Mouse (Mus musculus) MEL (cell line): ENCODE data around the gene Il4ra. TPM values are rescaled to one million over a fixed set of nuclear protein-coding genes. Genes with fewer than 3 reads are reported as not detected.

Source experiments
- DNase-seq: peaks from one replicate; pipeline ENCODE4 v3.0.0; 2011; ENCODE audit warnings: low read depth, low spot score
- H3K27ac ChIP-seq: 2 replicates; pipeline ENCODE4 v1.5.1; 2012; ENCODE audit warnings: low read depth, mild to moderate bottlenecking, control low read depth, low read length, moderate library complexity; ENCODE audit not compliant: control insufficient read depth
- H3K27me3 ChIP-seq, 2 experiments: fragments of 150-350 bp in 1 of 2; sonication (generic) in 1 of 2; 2 replicates each; pipeline ENCODE4 v1.6.1; 2012; ENCODE audit warnings: low read length in 2 of 2, mild to moderate bottlenecking in 2 of 2, improper control_type of control experiment in 1 of 2, moderate library complexity in 1 of 2; ENCODE audit not compliant: insufficient read depth in 2 of 2, control insufficient read depth in 1 of 2
- H3K36me3 ChIP-seq, 2 experiments: 2 replicates each; pipeline ENCODE4 v1.6.1; 2012 to 2014; ENCODE audit warnings: low read length in 2 of 2, improper control_type of control experiment in 1 of 2, inconsistent platforms in 1 of 2, mild to moderate bottlenecking in 1 of 2; ENCODE audit not compliant: insufficient read depth in 2 of 2, control insufficient read depth in 1 of 2
- H3K4me1 ChIP-seq, 2 experiments: fragments of 150-350 bp in 1 of 2; sonication (generic) in 1 of 2; 2 replicates each; pipeline ENCODE4 v1.6.1; 2012; ENCODE audit warnings: low read length in 2 of 2, improper control_type of control experiment in 1 of 2, mild to moderate bottlenecking in 1 of 2; ENCODE audit not compliant: insufficient read depth in 2 of 2, control insufficient read depth in 1 of 2
- H3K4me3 ChIP-seq, 2 experiments: fragments of 150-350 bp in 1 of 2; sonication (generic) in 1 of 2; 2 replicates each; pipeline ENCODE4 v1.5.1; 2012; ENCODE audit warnings: low read depth in 2 of 2, low read length in 2 of 2, mild to moderate bottlenecking in 2 of 2, moderate library complexity in 2 of 2, control low read depth in 1 of 2, improper control_type of control experiment in 1 of 2; ENCODE audit not compliant: control insufficient read depth in 1 of 2, insufficient read depth in 1 of 2
- H3K79me2 ChIP-seq: 2 replicates; pipeline ENCODE4 v1.6.1; 2012; ENCODE audit warnings: mild to moderate bottlenecking, low read length, moderate library complexity; ENCODE audit not compliant: control insufficient read depth, poor library complexity, insufficient read depth
- H3K9ac ChIP-seq: 2 replicates; pipeline ENCODE4 v1.6.1; 2012; ENCODE audit warnings: low read depth, mild to moderate bottlenecking, control low read depth, low read length, moderate library complexity; ENCODE audit not compliant: control insufficient read depth, poor library complexity, severe bottlenecking
- H3K9me3 ChIP-seq: fragments of 150-350 bp; sonication (generic); replicated peaks from 2 replicates; pipeline ENCODE4 v1.6.1; 2012; ENCODE audit warnings: mild to moderate bottlenecking, low read length, improper control_type of control experiment, moderate library complexity; ENCODE audit not compliant: insufficient read depth
- BHLHE40 ChIP-seq: IDR thresholded peaks from 2 replicates; pipeline ENCODE4 v1.6.1; 2012; ENCODE audit warnings: low read depth, mild to moderate bottlenecking, inconsistent platforms, low read length, improper control_type of control experiment, borderline replicate concordance
- CHD1 ChIP-seq: IDR thresholded peaks from 2 replicates; pipeline ENCODE4 v1.6.1; 2012; ENCODE audit warnings: low read depth, mild to moderate bottlenecking, inconsistent platforms, low read length, improper control_type of control experiment
- CHD2 ChIP-seq: IDR thresholded peaks from 2 replicates; pipeline ENCODE4 v1.6.1; 2011; ENCODE audit warnings: low read length, improper control_type of control experiment
- CTCF ChIP-seq, 3 experiments: IDR thresholded peaks in 2 of 3; conservative IDR thresholded peaks in 1 of 3; 2 replicates each; pipeline ENCODE4 v1.5.1; 2011 to 2012; ENCODE audit warnings: low read length in 3 of 3, low read depth in 2 of 3, mild to moderate bottlenecking in 2 of 3, improper control_type of control experiment in 1 of 3, inconsistent platforms in 1 of 3, mixed read lengths in 1 of 3, moderate library complexity in 1 of 3; ENCODE audit not compliant: control insufficient read depth in 1 of 3, insufficient read depth in 1 of 3, poor library complexity in 1 of 3, severe bottlenecking in 1 of 3
- E2F4 ChIP-seq: IDR thresholded peaks from 2 replicates; pipeline ENCODE4 v1.6.1; 2011; ENCODE audit warnings: low read depth, low read length, improper control_type of control experiment, borderline replicate concordance
- ELF1 ChIP-seq: IDR thresholded peaks from 2 replicates; pipeline ENCODE4 v1.6.1; 2014; ENCODE audit warnings: low read depth, mild to moderate bottlenecking, inconsistent platforms, low read length, improper control_type of control experiment, moderate library complexity
- EP300 ChIP-seq, 2 experiments: IDR thresholded peaks; 2 replicates each; pipeline ENCODE4 v1.6.1; 2011; ENCODE audit warnings: improper control_type of control experiment in 2 of 2, low read length in 2 of 2, low read depth in 1 of 2, mild to moderate bottlenecking in 1 of 2
- ETS1 ChIP-seq: IDR thresholded peaks from 2 replicates; pipeline ENCODE4 v1.6.1; 2012; ENCODE audit warnings: low read depth, mild to moderate bottlenecking, inconsistent platforms, low read length, improper control_type of control experiment, moderate library complexity
- GABPA ChIP-seq: IDR thresholded peaks from 2 replicates; pipeline ENCODE4 v1.6.1; 2012; ENCODE audit warnings: low read depth, mild to moderate bottlenecking, inconsistent platforms, low read length, improper control_type of control experiment, moderate library complexity
- GATA1 ChIP-seq: IDR thresholded peaks from 2 replicates; pipeline ENCODE4 v1.6.1; 2011; ENCODE audit warnings: low read depth, low read length, improper control_type of control experiment
- HCFC1 ChIP-seq: IDR thresholded peaks from 2 replicates; pipeline ENCODE4 v1.6.1; 2012; ENCODE audit warnings: low read depth, mild to moderate bottlenecking, inconsistent platforms, low read length, improper control_type of control experiment, moderate library complexity
- JUND ChIP-seq: IDR thresholded peaks from 2 replicates; pipeline ENCODE4 v1.6.1; 2011; ENCODE audit warnings: low read depth, mild to moderate bottlenecking, improper control_type of control experiment, low read length
- KAT2A ChIP-seq: conservative IDR thresholded peaks from 2 replicates; pipeline ENCODE4 v1.6.1; 2012; ENCODE audit warnings: low read depth, low read length, improper control_type of control experiment, inconsistent platforms
- MAFK ChIP-seq: IDR thresholded peaks from 2 replicates; pipeline ENCODE4 v1.6.1; 2011; ENCODE audit warnings: low read depth, mild to moderate bottlenecking, low read length, improper control_type of control experiment, borderline replicate concordance
- MAX ChIP-seq: IDR thresholded peaks from 2 replicates; pipeline ENCODE4 v1.6.1; 2011; ENCODE audit warnings: low read length, improper control_type of control experiment
- MAZ ChIP-seq: IDR thresholded peaks from 2 replicates; pipeline ENCODE4 v1.6.1; 2012; ENCODE audit warnings: low read depth, mild to moderate bottlenecking, inconsistent platforms, low read length, improper control_type of control experiment
- MEF2A ChIP-seq: IDR thresholded peaks from 2 replicates; pipeline ENCODE4 v1.6.1; 2014; ENCODE audit warnings: low read depth, mild to moderate bottlenecking, inconsistent platforms, low read length, improper control_type of control experiment; ENCODE audit not compliant: poor library complexity, insufficient replicate concordance, severe bottlenecking; ENCODE audit errors: extremely low read depth
- MXI1 ChIP-seq: IDR thresholded peaks from 2 replicates; pipeline ENCODE4 v1.6.1; 2011; ENCODE audit warnings: mild to moderate bottlenecking, low read depth, low read length, improper control_type of control experiment
- MYB ChIP-seq: IDR thresholded peaks from 2 replicates; pipeline ENCODE4 v1.6.1; 2011; ENCODE audit warnings: mild to moderate bottlenecking, low read depth, low read length, improper control_type of control experiment
- MYC ChIP-seq: IDR thresholded peaks from 2 replicates; pipeline ENCODE4 v1.6.1; 2011; ENCODE audit warnings: low read depth, mild to moderate bottlenecking, low read length, improper control_type of control experiment, moderate library complexity
- NELFE ChIP-seq: IDR thresholded peaks from 2 replicates; pipeline ENCODE4 v1.6.1; 2011; ENCODE audit warnings: low read depth, low read length, improper control_type of control experiment
- NRF1 ChIP-seq: IDR thresholded peaks from 2 replicates; pipeline ENCODE4 v1.6.1; 2014; ENCODE audit warnings: low read depth, mild to moderate bottlenecking, inconsistent platforms, low read length, improper control_type of control experiment, moderate library complexity; ENCODE audit not compliant: poor library complexity, insufficient read depth, severe bottlenecking
- POLR2A ChIP-seq, 2 experiments: IDR thresholded peaks; 2 replicates each; pipeline ENCODE4 v1.6.1; 2011 to 2012; ENCODE audit warnings: low read length in 2 of 2, mild to moderate bottlenecking in 2 of 2, control low read depth in 1 of 2, improper control_type of control experiment in 1 of 2, low read depth in 1 of 2, moderate library complexity in 1 of 2; ENCODE audit not compliant: control insufficient read depth in 1 of 2, insufficient read depth in 1 of 2, poor library complexity in 1 of 2
- POLR2AphosphoS2 ChIP-seq: IDR thresholded peaks from 2 replicates; pipeline ENCODE4 v1.6.1; 2011; ENCODE audit warnings: low read length, improper control_type of control experiment
- POLR2AphosphoS5 ChIP-seq: IDR thresholded peaks from 2 replicates; pipeline ENCODE4 v1.6.1; 2012; ENCODE audit warnings: low read depth, borderline replicate concordance, mild to moderate bottlenecking, inconsistent platforms, low read length, moderate library complexity, mixed read lengths
- RAD21 ChIP-seq: IDR thresholded peaks from 2 replicates; pipeline ENCODE4 v1.6.1; 2011; ENCODE audit warnings: mild to moderate bottlenecking, low read depth, low read length, improper control_type of control experiment
- RCOR1 ChIP-seq: IDR thresholded peaks from 2 replicates; pipeline ENCODE4 v1.6.1; 2012; ENCODE audit warnings: low read depth, mild to moderate bottlenecking, inconsistent platforms, low read length, improper control_type of control experiment
- SIN3A ChIP-seq: IDR thresholded peaks from 2 replicates; pipeline ENCODE4 v1.6.1; 2012; ENCODE audit warnings: low read length, improper control_type of control experiment, inconsistent platforms
- SMC3 ChIP-seq: IDR thresholded peaks from 2 replicates; pipeline ENCODE4 v1.6.1; 2011; ENCODE audit warnings: low read depth, low read length, improper control_type of control experiment
- TAL1 ChIP-seq: IDR thresholded peaks from 2 replicates; pipeline ENCODE4 v1.6.1; 2012; ENCODE audit warnings: mild to moderate bottlenecking, inconsistent platforms, low read length, moderate library complexity, mixed read lengths
- TBP ChIP-seq: IDR thresholded peaks from 2 replicates; pipeline ENCODE4 v1.8.0; 2011; ENCODE audit warnings: low read depth, low read length, improper control_type of control experiment
- TCF12 ChIP-seq: IDR thresholded peaks from 2 replicates; pipeline ENCODE4 v1.6.1; 2014; ENCODE audit warnings: low read depth, mild to moderate bottlenecking, inconsistent platforms, low read length, improper control_type of control experiment, moderate library complexity
- UBTF ChIP-seq: IDR thresholded peaks from 2 replicates; pipeline ENCODE4 v1.6.1; 2012; ENCODE audit warnings: low read depth, mild to moderate bottlenecking, inconsistent platforms, low read length, improper control_type of control experiment, moderate library complexity, borderline replicate concordance; ENCODE audit not compliant: insufficient read depth
- USF1 ChIP-seq: IDR thresholded peaks from 2 replicates; pipeline ENCODE4 v1.6.1; 2014; ENCODE audit warnings: low read depth, mild to moderate bottlenecking, inconsistent platforms, low read length, improper control_type of control experiment, moderate library complexity
- USF2 ChIP-seq, 2 experiments: IDR thresholded peaks; 2 replicates each; pipeline ENCODE4 v1.6.1; 2011 to 2012; ENCODE audit warnings: improper control_type of control experiment in 2 of 2, low read length in 2 of 2, borderline replicate concordance in 1 of 2, inconsistent platforms in 1 of 2, low read depth in 1 of 2, mild to moderate bottlenecking in 1 of 2; ENCODE audit not compliant: insufficient read depth in 1 of 2
- ZC3H11A ChIP-seq: IDR thresholded peaks from 2 replicates; pipeline ENCODE4 v1.6.1; 2012; ENCODE audit warnings: low read depth, mild to moderate bottlenecking, inconsistent platforms, low read length, improper control_type of control experiment
- ZKSCAN1 ChIP-seq: IDR thresholded peaks from 2 replicates; pipeline ENCODE4 v1.6.1; 2012; ENCODE audit warnings: low read depth, mild to moderate bottlenecking, inconsistent platforms, low read length, improper control_type of control experiment, moderate library complexity
- ZMIZ1 ChIP-seq: IDR thresholded peaks from 2 replicates; pipeline ENCODE4 v1.6.1; 2012; ENCODE audit warnings: low read depth, mild to moderate bottlenecking, inconsistent platforms, low read length, improper control_type of control experiment, moderate library complexity
- ZNF384 ChIP-seq: IDR thresholded peaks from 2 replicates; pipeline ENCODE4 v1.6.1; 2012; ENCODE audit warnings: low read depth, mild to moderate bottlenecking, inconsistent platforms, low read length, improper control_type of control experiment
- polyA plus RNA-seq, 2 experiments: library from polyadenylated mRNA; stranded (reverse) in 1 of 2; unstranded in 1 of 2; fragments of >175 nt in 1 of 2; fragments of >200 nt in 1 of 2; gene quantifications; 2 replicates each; pipeline versions ENCODE4 v1.2.1 to v1.2.4; 2012; ENCODE audit warnings: low replicate concordance in 2 of 2, low read depth in 1 of 2; ENCODE audit not compliant: insufficient read length in 2 of 2, insufficient read depth in 1 of 2, missing spikeins in 1 of 2
- total RNA-seq: library from RNA; depleted of rRNA; stranded (reverse); fragments of 300-350 nt; gene quantifications from 2 replicates; pipeline ENCODE4 v1.2.3, GENCODE M21; 2012

The Il4ra gene
- total and polyA plus RNA-seq, 3 experiments, result 3.6 to 5.0 TPM; not detected in 1

DNA sequence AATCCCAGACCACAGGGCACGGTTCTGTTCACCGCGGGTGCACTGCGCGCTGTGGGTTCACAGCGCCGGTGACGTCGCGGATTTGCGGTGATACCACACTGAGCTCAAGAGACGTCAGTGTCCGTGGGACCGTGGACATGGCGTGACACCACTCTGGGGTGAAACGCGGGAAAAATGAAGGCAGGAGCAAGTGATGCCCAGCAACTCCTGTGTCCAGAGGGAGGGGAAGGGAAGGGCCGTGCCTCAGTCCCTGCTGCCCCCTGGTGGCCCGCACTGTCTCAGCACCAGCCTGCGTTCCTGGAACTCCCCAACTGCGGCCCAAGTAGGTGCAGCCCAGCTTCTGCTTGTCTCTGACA, 29.4 kb downstream of the Il4ra start:
- no peak overlapping the region for H3K9ac ChIP-seq
- H3K79me2 ChIP-seq, result no peaks in the 10 kb centered on the region
- peaks cover 0 to 4% of the 10 kb centered on the region in 2 experiments; a peak in 1 of 4 replicates for H3K4me1 ChIP-seq
- H3K27ac ChIP-seq, result no peak overlapping the region
- H3K27me3 ChIP-seq, result no peaks in the 10 kb centered on the region
- no peaks in the 10 kb centered on the region for H3K9me3 ChIP-seq
- H3K4me3 ChIP-seq, result no peak overlapping the region
- DNase-seq, result peak; percentile 76
- H3K36me3 ChIP-seq, result no peaks in the 10 kb centered on the region
- no peak for TF ChIP-seq SIN3A
- no peak for TF ChIP-seq MYB
- no peak for TF ChIP-seq UBTF
- no peak for TF ChIP-seq MEF2A
- TF ChIP-seq TBP, result no peak
- 0 out of 2 replicates have a peak, but pooled peaks have one; percentile 6 for TF ChIP-seq TCF12
- TF ChIP-seq JUND, result no peak
- peak; percentile 99 for TF ChIP-seq ZC3H11A
- peak; percentile 92 to 99 (median 97) for TF ChIP-seq CTCF (IDR thresholded peaks at IDR 0.05 in 2 of 3, conservative IDR thresholded peaks at IDR 0.05 in 1 of 3; ENCODE audit: control insufficient read depth in 1 of 3, insufficient read depth in 1 of 3, low read depth in 2 of 3, low read length in 3 of 3, poor library complexity in 1 of 3, severe bottlenecking in 1 of 3)
- TF ChIP-seq ZNF384, result no peak
- TF ChIP-seq POLR2AphosphoS5, result no peak
- TF ChIP-seq MXI1, result no peak
- no peak for TF ChIP-seq NELFE
- TF ChIP-seq POLR2AphosphoS2, result no peak
- 0 out of 2 replicates have a peak, but pooled peaks have one; percentile 10 for TF ChIP-seq BHLHE40
- TF ChIP-seq SMC3, result peak; percentile 99
- TF ChIP-seq MAZ, result 0 out of 2 replicates have a peak, but pooled peaks have one; percentile 21
- no peak for TF ChIP-seq GATA1
- TF ChIP-seq ETS1, result no peak
- no peak for TF ChIP-seq USF2 (IDR thresholded peaks at IDR 0.05; ENCODE audit: borderline replicate concordance in 1 of 2, insufficient read depth in 1 of 2, low read depth in 1 of 2, low read length in 2 of 2)
- TF ChIP-seq KAT2A, result no peak
- no peak for TF ChIP-seq MAFK
- no peak for TF ChIP-seq RCOR1
- TF ChIP-seq ZKSCAN1, result no peak
- no peak for TF ChIP-seq USF1
- no peak for TF ChIP-seq CHD1
- no peak for TF ChIP-seq NRF1
- TF ChIP-seq ELF1, result no peak
- TF ChIP-seq E2F4, result no peak
- no peak for TF ChIP-seq HCFC1
- peak; percentile 97 for TF ChIP-seq RAD21
- TF ChIP-seq TAL1, result no peak
- TF ChIP-seq MAX, result no peak
- no peak for TF ChIP-seq EP300 (IDR thresholded peaks at IDR 0.05; ENCODE audit: low read depth in 1 of 2, low read length in 2 of 2)
- no peak for TF ChIP-seq GABPA
- no peak for TF ChIP-seq MYC
- TF ChIP-seq CHD2, result no peak
- no peak for TF ChIP-seq ZMIZ1
- TF ChIP-seq POLR2A (IDR thresholded peaks at IDR 0.05; ENCODE audit: control insufficient read depth in 1 of 2, insufficient read depth in 1 of 2, low read depth in 1 of 2, low read length in 2 of 2, poor library complexity in 1 of 2), result no peak
